Mouse (Mus musculus) heart, adult 2 months (tissue): ENCODE measurements at regions not wholly inside any gene's neighbourhood (a gene's known extent, or its start where the extent isn't known, plus 50 kb on each side); places are given as distances from the start of the nearest gene placed in this dataset.

Source experiments
- CTCF ChIP-seq: fragments of 200-600 bp; IDR thresholded peaks from 2 replicates; pipeline ENCODE4 v1.8.1; 2022; ENCODE audit warnings: antibody characterized with exemption, mild to moderate bottlenecking, moderate library complexity
- EP300 ChIP-seq: fragments of 200-500 bp; IDR thresholded peaks from 2 replicates; pipeline ENCODE4 v1.6.1; 2011; ENCODE audit warnings: low read depth, low read length, control low read depth; ENCODE audit not compliant: insufficient read depth

DNA sequence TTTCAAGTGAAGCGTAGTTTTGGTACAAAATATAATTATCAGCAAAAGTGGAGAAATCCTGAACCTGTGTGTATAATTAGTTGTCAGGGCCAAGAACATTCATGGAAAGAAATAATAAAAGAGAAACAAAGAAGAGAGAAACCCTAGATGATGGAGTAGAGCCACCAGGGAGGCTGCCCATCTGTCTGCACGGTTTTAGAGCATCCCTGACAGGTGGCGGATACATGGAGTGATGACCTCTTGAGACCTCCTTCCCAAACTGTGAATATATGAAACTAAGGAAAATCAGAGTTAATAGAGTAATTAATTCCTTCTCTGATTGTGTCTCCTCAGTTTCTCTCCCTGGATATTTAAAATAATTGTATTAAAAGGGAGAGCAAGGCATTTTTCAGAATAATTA is 354.5 kb upstream of the Arpp21 start:
- TF ChIP-seq CTCF, result no peak
- TF ChIP-seq EP300, result no peak
